Mouse (Mus musculus) G1E (cell line): ENCODE measurements around the gene Rap1b. TPM values are rescaled to one million over a fixed set of nuclear protein-coding genes. Genes with fewer than 3 reads are reported as not detected.

ENCODE experiments used
- ATAC-seq: 2 replicates; pipeline ENCODE4 v1.8.0; 2016; ENCODE audit warnings: mild to moderate bottlenecking; ENCODE audit not compliant: insufficient number of reproducible peaks, poor library complexity, low FRiP score, severe bottlenecking; ENCODE audit errors: extremely low read depth
- DNase-seq: peaks from one replicate; pipeline ENCODE4 v3.0.0; 2012; ENCODE audit warnings: low spot score
- H3K27me3 ChIP-seq: 2 replicates; pipeline ENCODE4 v1.6.1; 2012; ENCODE audit warnings: mild to moderate bottlenecking, low read length, inconsistent platforms; ENCODE audit not compliant: insufficient read depth
- H3K36me3 ChIP-seq: replicated peaks from 2 replicates; pipeline ENCODE3; 2012; ENCODE audit warnings: mild to moderate bottlenecking, inconsistent platforms
- H3K4me1 ChIP-seq: 2 replicates; pipeline ENCODE4 v1.6.1; 2012; ENCODE audit warnings: low read depth, low read length, inconsistent platforms, mixed read lengths; ENCODE audit not compliant: insufficient read depth
- H3K4me3 ChIP-seq: 2 replicates; pipeline ENCODE4 v1.5.1; 2012; ENCODE audit warnings: low read depth, mild to moderate bottlenecking, inconsistent platforms, low read length, moderate library complexity, mixed read lengths
- H3K9me3 ChIP-seq: replicated peaks from 2 replicates; pipeline ENCODE4 v1.6.1; 2012; ENCODE audit warnings: inconsistent platforms
- CTCF ChIP-seq: IDR thresholded peaks from 2 replicates; pipeline ENCODE4 v1.5.1; 2012; ENCODE audit warnings: low read depth, low read length, inconsistent platforms, mixed read lengths
- GATA1 ChIP-seq: IDR thresholded peaks from 2 replicates; pipeline ENCODE4 v1.6.1; 2012; ENCODE audit warnings: borderline replicate concordance, low read length, inconsistent platforms, mixed read lengths
- GATA2 ChIP-seq: IDR thresholded peaks from 2 replicates; pipeline ENCODE4 v1.6.1; 2012; ENCODE audit warnings: low read depth, low read length, inconsistent platforms, borderline replicate concordance
- POLR2AphosphoS5 ChIP-seq: IDR thresholded peaks from 2 replicates; pipeline ENCODE4 v1.6.1; 2012; ENCODE audit warnings: low read depth, low read length, inconsistent platforms; ENCODE audit not compliant: insufficient replicate concordance
- TAL1 ChIP-seq: conservative IDR thresholded peaks from 2 replicates; pipeline ENCODE4 v1.6.1; 2012; ENCODE audit warnings: low read depth, low read length, inconsistent platforms, mixed read lengths
- polyA plus RNA-seq: library from polyadenylated mRNA; stranded (reverse); fragments of >175 nt; gene quantifications from 2 replicates; pipeline ENCODE4 v1.2.3, GENCODE M21; 2012
- total RNA-seq, 2 experiments: library from RNA; stranded (forward) in 1 of 2; stranded (reverse) in 1 of 2; fragments of 200-1000 nt in 1 of 2; fragments of >200 nt in 1 of 2; fragmentation: Nextera tagmentation in 1 of 2; gene quantifications; 2 replicates each; pipeline ENCODE4 v1.2.3; 2014 to 2017

Rap1b gene
- total and polyA plus RNA-seq, 3 experiments, result 23.4 to 121 (median 73.1) TPM

DNA sequence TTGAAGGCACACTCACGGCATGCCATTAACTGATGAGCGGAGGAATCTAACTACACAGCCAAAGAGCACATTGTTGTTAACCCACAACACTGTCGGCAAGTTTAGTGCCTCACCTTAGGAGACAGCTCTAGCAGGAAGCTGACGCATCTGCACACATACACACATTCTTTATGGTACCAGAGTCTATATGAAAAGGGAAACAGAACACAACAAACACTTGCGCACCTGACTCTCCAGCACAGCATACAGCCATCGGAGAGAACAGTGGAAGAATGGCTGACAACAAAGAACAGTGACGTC lies 77.7 kb downstream of the Rap1b start:
- no peaks in the 10 kb centered on the region for H3K27me3 ChIP-seq
- DNase-seq (no peak), ATAC-seq (no peak)
- H3K4me1 ChIP-seq, result 0 out of 2 replicates have a peak, but pooled peaks cover under 1% of the 10 kb centered on the region
- no peak overlapping the region for H3K4me3 ChIP-seq
- H3K36me3 ChIP-seq, result peaks cover 91% of the 10 kb centered on the region
- no peaks in the 10 kb centered on the region for H3K9me3 ChIP-seq
- no peak for TF ChIP-seq GATA1

- no peak for TF ChIP-seq GATA1
- no peak for TF ChIP-seq POLR2AphosphoS5
- TF ChIP-seq CTCF, result no peak
- TF ChIP-seq GATA2, result no peak
- no peak for TF ChIP-seq TAL1
- Histone ChIP-seq H3K9me3 (no peaks in the 10 kb centered on the region), H3K4me3 (no peak overlapping the region), H3K27me3 (no peaks in the 10 kb centered on the region), H3K4me1 (peaks cover 2% of the 10 kb centered on the region; the same call in 1 of the 2 replicates), H3K36me3 (peaks cover 91% of the 10 kb centered on the region)
- ATAC-seq (no peak), DNase-seq (no peak)
Measured at GRCm38 (mm10) chr10:117767286-117768140, 78.3 kb downstream of the Rap1b start.

GRCm38 (mm10) chr10:117766896-117767160 lies 79.0 kb downstream of the Rap1b start:
- no peak overlapping the region for H3K4me3 ChIP-seq
- DNase-seq (no peak), ATAC-seq (no peak)
- H3K27me3 ChIP-seq, result no peaks in the 10 kb centered on the region
- H3K4me1 ChIP-seq, result peaks cover 2% of the 10 kb centered on the region; the same call in 1 of the 2 replicates
- peaks cover 93% of the 10 kb centered on the region for H3K36me3 ChIP-seq
- TF ChIP-seq POLR2AphosphoS5 (no peak), GATA1 (no peak), TAL1 (no peak), CTCF (no peak), GATA2 (no peak)
- no peaks in the 10 kb centered on the region for H3K9me3 ChIP-seq

GRCm38 (mm10) chr10:117766111-117766895 lies 79.5 kb downstream of the Rap1b start:
- Histone ChIP-seq H3K27me3 (no peaks in the 10 kb centered on the region), H3K9me3 (no peaks in the 10 kb centered on the region), H3K4me3 (no peak overlapping the region), H3K4me1 (peaks cover 2% of the 10 kb centered on the region; the same call in 1 of the 2 replicates), H3K36me3 (peaks cover 93% of the 10 kb centered on the region)
- DNase-seq, result no peak
- no peak for TF ChIP-seq POLR2AphosphoS5
- TF ChIP-seq TAL1, result no peak
- TF ChIP-seq GATA1, result no peak
- no peak for ATAC-seq

DNA sequence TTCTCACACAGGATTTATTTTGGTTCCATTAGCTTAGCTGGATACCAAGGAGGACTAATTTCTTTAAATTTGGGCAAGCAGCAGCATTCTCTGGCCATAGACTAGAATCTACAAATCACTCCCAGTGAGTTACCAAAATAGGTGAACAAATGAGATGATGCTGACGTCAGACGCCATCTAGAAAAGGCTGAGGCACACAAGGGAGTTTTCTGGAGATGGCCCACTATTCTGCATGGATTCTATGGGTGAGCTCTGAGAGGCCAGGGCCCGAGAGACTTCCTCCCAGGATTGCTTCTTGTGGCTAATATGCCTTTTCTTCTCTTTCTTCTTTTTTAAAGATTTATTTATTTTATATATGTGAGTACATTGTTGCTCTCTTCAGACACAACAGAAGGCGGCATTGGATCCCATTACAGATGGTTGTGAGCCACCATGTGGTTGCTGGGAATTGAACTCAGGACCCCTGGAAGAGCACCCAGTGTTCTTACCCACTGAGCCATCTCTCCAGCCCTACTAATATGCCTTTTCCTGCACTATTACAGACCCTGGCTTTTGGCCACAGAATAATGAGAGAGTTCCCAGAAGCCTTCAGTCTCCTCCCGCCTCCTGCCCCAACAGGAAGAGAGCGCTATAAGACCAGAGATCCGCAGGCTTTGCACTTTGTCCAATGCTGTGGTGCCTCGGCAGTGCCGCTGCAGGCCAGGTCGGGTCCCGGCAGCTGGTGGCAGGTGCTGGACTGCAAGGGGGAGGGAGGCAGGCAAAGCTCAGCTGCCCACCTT lies 80.5 kb downstream of the Rap1b start:
- DNase-seq (no peak), ATAC-seq (no peak)
- TF ChIP-seq POLR2AphosphoS5 (no peak), GATA2 (no peak), GATA1 (no peak), TAL1 (no peak), CTCF (no peak)
- Histone ChIP-seq H3K4me3 (no peak overlapping the region), H3K36me3 (peaks cover 93% of the 10 kb centered on the region), H3K4me1 (peaks cover 2% of the 10 kb centered on the region; the same call in 1 of the 2 replicates), H3K27me3 (no peaks in the 10 kb centered on the region), H3K9me3 (no peaks in the 10 kb centered on the region)

- Histone ChIP-seq H3K4me1 (peaks cover 2% of the 10 kb centered on the region; the same call in 1 of the 2 replicates), H3K9me3 (no peaks in the 10 kb centered on the region), H3K27me3 (no peaks in the 10 kb centered on the region), H3K4me3 (no peak overlapping the region), H3K36me3 (peaks cover 93% of the 10 kb centered on the region)
- DNase-seq (no peak), ATAC-seq (no peak)
- no peak for TF ChIP-seq TAL1
- TF ChIP-seq CTCF, result no peak
- TF ChIP-seq POLR2AphosphoS5, result no peak
- no peak for TF ChIP-seq GATA2
- no peak for TF ChIP-seq GATA1
Measured at GRCm38 (mm10) chr10:117764598-117764997, 81.2 kb downstream of the Rap1b start.

Other genes starting within 250 kb of the Rap1b start
- gene Cpm, start 216.5 kb downstream of the Rap1b start, total RNA-seq (2014; fragmentation: Nextera tagmentation), result not detected in 2 replicates
- gene Cpm, start 216.5 kb downstream of the Rap1b start, total RNA-seq (2017), result 0.06 and 0.27 TPM in 2 replicates
- gene Cpm, start 216.5 kb downstream of the Rap1b start, polyA plus RNA-seq, result not detected in 2 replicates
- 153 and 177 TPM in 2 replicates for gene Mdm2, start 135.3 kb downstream of the Rap1b start, total RNA-seq (2014; fragmentation: Nextera tagmentation)
- 82.9 and 97.1 TPM in 2 replicates for gene Mdm2, start 135.3 kb downstream of the Rap1b start, total RNA-seq (2017)
- 37.8 and 41.3 TPM in 2 replicates for gene Mdm2, start 135.3 kb downstream of the Rap1b start, polyA plus RNA-seq
- 7.9 and 10.9 TPM in 2 replicates for gene Slc35e3, start 99.7 kb downstream of the Rap1b start, total RNA-seq (2014; fragmentation: Nextera tagmentation)
- gene Slc35e3, start 99.7 kb downstream of the Rap1b start, total RNA-seq (2017), result 3.5 and 3.9 TPM in 2 replicates
- 1.5 and 2.2 TPM in 2 replicates for gene Slc35e3, start 99.7 kb downstream of the Rap1b start, polyA plus RNA-seq
- gene Nup107, start 53.3 kb downstream of the Rap1b start, total RNA-seq (2014; fragmentation: Nextera tagmentation), result 81.8 and 130 TPM in 2 replicates
- gene Nup107, start 53.3 kb downstream of the Rap1b start, total RNA-seq (2017), result 131 and 144 TPM in 2 replicates
- gene Nup107, start 53.3 kb downstream of the Rap1b start, polyA plus RNA-seq, result 58.0 and 59.9 TPM in 2 replicates